Mouse (Mus musculus): ENCODE results near the gene Pdss2. TPM values are rescaled to one million over a fixed set of nuclear protein-coding genes. Genes with fewer than 3 reads are reported as not detected.

Pdss2 gene
- polyA plus RNA-seq, 1 experiment: 5.6 TPM

- Histone ChIP-seq H3K4me1 (ENCODE audit: control insufficient read depth, insufficient read depth, low read length) (no peaks in the 10 kb centered on the region; the same call in 1 of the 2 replicates), H3K4me3 (replicated peaks; ENCODE audit: extremely low read depth, low read depth, low read length) (no peak overlapping the region)
- no peak for DNase-seq
- WGBS: 51% methylated on average over 15 of the region's 15 CpGs
- no peak for TF ChIP-seq CTCF (IDR thresholded peaks at IDR 0.05; ENCODE audit: insufficient read depth, low read length)
- no peak for TF ChIP-seq POLR2A (IDR thresholded peaks at IDR 0.05; ENCODE audit: borderline replicate concordance, extremely low read depth, low read depth, low read length)
Observed at GRCm38 (mm10) chr10:43378732-43379644, 157.7 kb downstream of the Pdss2 start.

DNA sequence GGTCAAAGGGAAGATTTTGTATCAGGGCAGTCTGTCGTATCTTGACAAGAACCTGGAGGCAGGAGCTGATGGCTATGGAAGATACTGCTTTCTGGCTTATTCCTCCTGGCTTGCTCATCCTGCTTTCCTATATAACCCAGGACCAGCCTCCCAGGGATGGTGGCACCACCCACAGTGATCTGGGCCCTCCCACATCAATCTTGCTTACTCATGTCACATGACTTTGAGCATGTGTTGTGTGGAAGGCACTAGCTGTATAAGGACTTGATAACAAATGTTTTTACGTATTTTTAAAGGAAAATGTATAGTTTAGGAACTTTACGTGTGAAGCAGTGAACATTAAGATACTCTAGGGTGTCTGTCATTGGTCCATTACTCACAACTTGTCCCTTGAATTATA lies 161.4 kb downstream of the Pdss2 start:
- TF ChIP-seq CTCF (IDR thresholded peaks at IDR 0.05; ENCODE audit: insufficient read depth, low read length): no peak
- WGBS: 91% methylated on average over 3 of the region's 3 CpGs
- Histone ChIP-seq H3K4me3 (replicated peaks; ENCODE audit: extremely low read depth, low read depth, low read length) (no peak overlapping the region), H3K4me1 (ENCODE audit: control insufficient read depth, insufficient read depth, low read length) (no peaks in the 10 kb centered on the region; the same call in 1 of the 2 replicates)
- DNase-seq: no peak

- Histone ChIP-seq H3K4me1 (ENCODE audit: control insufficient read depth, insufficient read depth, low read length) (no peaks in the 10 kb centered on the region), H3K4me3 (replicated peaks; ENCODE audit: extremely low read depth, low read depth, low read length) (no peak overlapping the region)
- TF ChIP-seq CTCF (IDR thresholded peaks at IDR 0.05; ENCODE audit: insufficient read depth, low read length) (no peak), POLR2A (IDR thresholded peaks at IDR 0.05; ENCODE audit: borderline replicate concordance, extremely low read depth, low read depth, low read length) (no peak)
- no peak for DNase-seq
- 63% methylated on average over 5 of the region's 5 CpGs for WGBS
Observed at GRCm38 (mm10) chr10:43384623-43385022, 163.3 kb downstream of the Pdss2 start.

- TF ChIP-seq CTCF (IDR thresholded peaks at IDR 0.05; ENCODE audit: insufficient read depth, low read length) (no peak), POLR2A (IDR thresholded peaks at IDR 0.05; ENCODE audit: borderline replicate concordance, extremely low read depth, low read depth, low read length) (no peak)
- H3K4me3 ChIP-seq (replicated peaks; ENCODE audit: extremely low read depth, low read depth, low read length): no peak overlapping the region
- DNase-seq: no peak
- H3K4me1 ChIP-seq (ENCODE audit: control insufficient read depth, insufficient read depth, low read length): no peaks in the 10 kb centered on the region
- WGBS: 97% methylated on average over 2 of the region's 2 CpGs
Observed at GRCm38 (mm10) chr10:43392921-43393320, 171.6 kb downstream of the Pdss2 start.

DNA sequence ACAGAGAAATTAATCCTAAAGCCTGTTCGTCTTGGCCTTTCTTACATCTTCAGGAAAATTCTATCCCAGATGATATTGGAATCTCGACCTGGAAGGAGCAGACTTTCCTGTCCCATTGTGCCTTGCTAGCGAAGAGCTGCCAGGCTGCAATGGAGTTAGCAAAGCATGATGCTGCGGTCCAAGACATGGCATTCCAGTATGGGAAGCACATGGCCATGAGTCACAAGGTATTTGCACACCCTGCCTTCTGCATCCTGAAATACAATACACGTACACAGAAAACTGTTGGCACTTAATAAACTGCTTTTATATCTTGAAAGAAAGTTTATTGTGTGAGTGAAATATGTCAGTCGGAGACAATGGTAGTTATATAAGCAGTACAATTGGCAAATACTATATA lies 172.5 kb downstream of the Pdss2 start:
- H3K4me3 ChIP-seq (replicated peaks; ENCODE audit: extremely low read depth, low read depth, low read length): no peak overlapping the region
- DNase-seq: no peak
- no peaks in the 10 kb centered on the region for H3K4me1 ChIP-seq (ENCODE audit: control insufficient read depth, insufficient read depth, low read length)
- WGBS: 86% methylated on average over 6 of the region's 6 CpGs
- TF ChIP-seq CTCF (IDR thresholded peaks at IDR 0.05; ENCODE audit: insufficient read depth, low read length) (no peak), POLR2A (IDR thresholded peaks at IDR 0.05; ENCODE audit: borderline replicate concordance, extremely low read depth, low read depth, low read length) (no peak)

DNA sequence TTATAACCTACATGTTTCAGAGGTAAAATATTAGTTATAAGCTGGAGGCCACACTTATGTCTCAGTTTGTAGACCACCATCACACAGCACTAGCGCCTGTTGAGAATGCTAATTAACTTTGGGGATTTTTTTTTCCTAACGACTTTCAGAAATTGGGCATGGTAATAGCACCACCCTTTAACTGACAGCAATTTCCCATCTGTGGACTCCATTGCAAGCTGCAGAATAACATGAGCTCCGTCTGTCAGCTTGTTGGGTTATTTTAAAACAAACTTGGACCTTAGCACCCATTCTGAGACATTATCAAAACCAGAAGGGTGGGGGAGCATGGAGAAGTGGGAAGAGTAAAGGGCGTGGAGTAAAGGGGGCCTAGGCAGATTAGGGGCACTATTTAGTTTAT lies 174.5 kb downstream of the Pdss2 start:
- DNase-seq: no peak
- WGBS: 93% methylated on average over 4 of the region's 4 CpGs
- no peaks in the 10 kb centered on the region for H3K4me1 ChIP-seq (ENCODE audit: control insufficient read depth, insufficient read depth, low read length)
- no peak overlapping the region for H3K4me3 ChIP-seq (replicated peaks; ENCODE audit: extremely low read depth, low read depth, low read length)
- no peak for TF ChIP-seq POLR2A (IDR thresholded peaks at IDR 0.05; ENCODE audit: borderline replicate concordance, extremely low read depth, low read depth, low read length)
- TF ChIP-seq CTCF (IDR thresholded peaks at IDR 0.05; ENCODE audit: insufficient read depth, low read length): no peak

- DNase-seq: no peak
- WGBS: 79% methylated on average over 7 of the region's 7 CpGs
- H3K4me1 ChIP-seq (ENCODE audit: control insufficient read depth, insufficient read depth, low read length): no peaks in the 10 kb centered on the region
- no peak for TF ChIP-seq CTCF (IDR thresholded peaks at IDR 0.05; ENCODE audit: insufficient read depth, low read length)
- TF ChIP-seq POLR2A (IDR thresholded peaks at IDR 0.05; ENCODE audit: borderline replicate concordance, extremely low read depth, low read depth, low read length): no peak
- H3K4me3 ChIP-seq (replicated peaks; ENCODE audit: extremely low read depth, low read depth, low read length): no peak overlapping the region
Observed at GRCm38 (mm10) chr10:43399596-43400316, 178.5 kb downstream of the Pdss2 start.

DNA sequence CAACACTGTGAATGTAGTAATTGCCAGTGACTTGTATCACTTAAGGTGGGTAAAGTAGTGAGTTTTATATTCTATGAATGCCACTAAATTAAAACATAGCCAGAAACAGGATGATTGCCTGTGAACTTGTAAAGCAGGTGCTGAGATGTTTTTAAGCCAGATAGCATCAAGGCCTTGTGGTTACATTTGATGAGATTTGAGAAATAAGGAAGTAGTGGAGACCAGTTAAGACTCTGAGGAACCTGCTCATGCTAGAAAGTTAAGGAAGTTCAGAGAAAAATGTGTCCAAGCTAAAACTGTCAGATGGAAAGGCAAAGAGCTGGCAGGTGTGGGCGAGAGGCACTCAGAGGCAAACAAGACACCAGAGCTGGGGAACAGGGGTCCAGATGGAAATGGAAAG lies 184.8 kb downstream of the Pdss2 start:
- Histone ChIP-seq H3K4me1 (ENCODE audit: control insufficient read depth, insufficient read depth, low read length) (no peaks in the 10 kb centered on the region), H3K4me3 (replicated peaks; ENCODE audit: extremely low read depth, low read depth, low read length) (no peak overlapping the region)
- no peak for DNase-seq
- TF ChIP-seq CTCF (IDR thresholded peaks at IDR 0.05; ENCODE audit: insufficient read depth, low read length): no peak
- no peak for TF ChIP-seq POLR2A (IDR thresholded peaks at IDR 0.05; ENCODE audit: borderline replicate concordance, extremely low read depth, low read depth, low read length)
- 92% methylated on average over 1 of the region's 1 CpGs for WGBS

DNA sequence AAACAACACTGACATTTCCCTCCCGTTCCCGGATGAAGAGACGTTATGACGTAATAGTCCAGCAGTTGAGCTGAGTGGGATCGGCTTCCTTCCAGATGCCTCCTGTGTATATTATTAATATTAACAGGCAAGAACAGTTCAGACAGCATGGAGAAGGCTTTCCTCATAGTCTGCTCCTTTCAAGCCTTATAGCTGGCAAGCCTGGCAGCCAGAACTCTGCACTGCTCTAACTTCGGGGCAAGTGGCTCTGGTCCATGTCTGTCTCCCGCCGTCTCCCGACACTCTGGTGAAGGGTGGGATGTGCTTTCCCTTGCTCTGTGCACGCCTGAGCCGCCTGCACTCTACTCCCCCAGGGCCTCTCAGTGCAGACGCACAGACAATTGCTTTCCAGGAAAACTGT lies 185.6 kb downstream of the Pdss2 start:
- TF ChIP-seq CTCF (IDR thresholded peaks at IDR 0.05; ENCODE audit: insufficient read depth, low read length) (no peak), POLR2A (IDR thresholded peaks at IDR 0.05; ENCODE audit: borderline replicate concordance, extremely low read depth, low read depth, low read length) (no peak)
- 34% methylated on average over 12 of the region's 12 CpGs for WGBS

More for the DNA sequence above, 185.6 kb downstream of the Pdss2 start:
- DNase-seq: no peak
- H3K4me3 ChIP-seq (replicated peaks; ENCODE audit: extremely low read depth, low read depth, low read length): no peak overlapping the region
- H3K4me1 ChIP-seq (ENCODE audit: control insufficient read depth, insufficient read depth, low read length): no peaks in the 10 kb centered on the region

Data from lung, adult 2 months (tissue).